Comparison of ENCODE assay signal across 7 mouse cellular contexts in the genomic region with DNA sequence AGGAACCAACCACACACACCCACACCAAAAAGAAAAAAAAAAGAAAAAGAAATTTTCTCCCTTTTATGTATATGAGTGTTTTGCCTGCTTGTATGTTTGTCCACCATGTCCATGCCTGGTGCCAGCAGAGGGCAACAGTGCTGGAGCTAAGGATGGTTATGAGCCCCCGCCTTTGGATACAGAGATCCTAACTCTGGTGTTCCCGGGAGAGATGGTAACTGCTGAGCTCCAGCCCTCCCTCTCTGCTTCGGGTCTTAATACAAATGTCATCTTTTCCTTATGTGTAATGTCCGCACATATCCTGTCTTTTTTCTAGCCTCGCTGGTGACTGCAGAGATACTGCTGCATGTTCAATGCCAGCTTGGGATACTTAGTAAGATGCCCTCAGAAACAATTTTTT. TPM values are rescaled to one million over a fixed set of nuclear protein-coding genes. Genes with fewer than 3 reads are reported as not detected.
A peak's percentile ranks its signal among the peaks of the same experiment; 100 is the strongest.
DNase-seq lines count a peak whose midpoint lies in the region; ATAC-seq and TF ChIP-seq lines count a peak whose summit lies in the region.

No protein-coding gene starts in this region.

- H3K9me3 ChIP-seq in lung, embryonic 16.5 days (ENCODE audit: control insufficient read depth, low read length), result no peaks in the 10 kb centered on the region
- H3K9me3 ChIP-seq in embryonic facial prominence, embryonic 11.5 days (replicated peaks; ENCODE audit: control insufficient read depth, low read length), result no peaks in the 10 kb centered on the region
- no peaks in the 10 kb centered on the region for H3K9me3 ChIP-seq in intestine, postnatal 0 days (ENCODE audit: control insufficient read depth)
- H3K9me3 ChIP-seq in stomach, embryonic 16.5 days (replicated peaks; ENCODE audit: control insufficient read depth, low read length), result no peaks in the 10 kb centered on the region

- 4% methylated on average over 5 of the region's 5 CpGs for WGBS in lung, embryonic 16.5 days
- WGBS in embryonic facial prominence, embryonic 11.5 days, result 8% methylated on average over 5 of the region's 5 CpGs
- 13% methylated on average over 5 of the region's 5 CpGs for WGBS in intestine, postnatal 0 days
- WGBS in stomach, embryonic 16.5 days, result 8% methylated on average over 5 of the region's 5 CpGs

- peak overlapping the region; percentile 47; the same call in 1 of the 2 replicates for H3K9ac ChIP-seq in lung, embryonic 16.5 days (ENCODE audit: low read length)
- peak overlapping the region; percentile 32; the same call in 1 of the 2 replicates for H3K9ac ChIP-seq in embryonic facial prominence, embryonic 11.5 days (replicated peaks; ENCODE audit: low read length)
- no peak overlapping the region for H3K9ac ChIP-seq in intestine, postnatal 0 days (ENCODE audit: low read depth, low read length)
- no peak overlapping the region for H3K9ac ChIP-seq in stomach, embryonic 16.5 days (ENCODE audit: low read length)

- peaks cover 23% of the 10 kb centered on the region for H3K4me1 ChIP-seq in lung, embryonic 16.5 days (replicated peaks; ENCODE audit: control insufficient read depth, insufficient read depth, low read length)
- H3K4me1 ChIP-seq in embryonic facial prominence, embryonic 11.5 days (ENCODE audit: control insufficient read depth, insufficient read depth, low read length), result peaks cover 6% of the 10 kb centered on the region; the same call in 1 of the 2 replicates
- H3K4me1 ChIP-seq in intestine, postnatal 0 days (replicated peaks; ENCODE audit: control insufficient read depth, insufficient read depth, low read length), result peaks cover 9% of the 10 kb centered on the region
- peaks cover 13% of the 10 kb centered on the region; the same call in 1 of the 2 replicates for H3K4me1 ChIP-seq in stomach, embryonic 16.5 days (ENCODE audit: control insufficient read depth, insufficient read depth, low read length)

- H3K4me3 ChIP-seq in lung, embryonic 16.5 days (ENCODE audit: low read length), result peak overlapping the region; percentile 60
- H3K4me3 ChIP-seq in embryonic facial prominence, embryonic 11.5 days (ENCODE audit: low read depth, low read length), result peak overlapping the region; percentile 48
- H3K4me3 ChIP-seq in intestine, postnatal 0 days (ENCODE audit: low read depth, low read length), result no peak overlapping the region
- H3K4me3 ChIP-seq in stomach, embryonic 16.5 days (replicated peaks; ENCODE audit: low read length), result peak overlapping the region; percentile 60; the same call in 1 of the 2 replicates

- ATAC-seq in lung, embryonic 16.5 days (ENCODE audit: low read depth), result no peak
- no peak for ATAC-seq in embryonic facial prominence, embryonic 11.5 days (replicated peaks; ENCODE audit: insufficient number of reproducible peaks, low FRiP score, low TSS enrichment, low read depth)
- no peak for ATAC-seq in intestine, postnatal 0 days
- ATAC-seq in stomach, embryonic 16.5 days (ENCODE audit: insufficient read depth, low FRiP score), result no peak

- no peaks in the 10 kb centered on the region for H3K36me3 ChIP-seq in lung, embryonic 16.5 days (ENCODE audit: control insufficient read depth, insufficient read depth, low read length)
- no peaks in the 10 kb centered on the region; the same call in 1 of the 2 replicates for H3K36me3 ChIP-seq in embryonic facial prominence, embryonic 11.5 days (replicated peaks; ENCODE audit: control insufficient read depth, insufficient read depth, low read depth, low read length)
- 0 out of 2 replicates have a peak, but pooled peaks cover under 1% of the 10 kb centered on the region for H3K36me3 ChIP-seq in intestine, postnatal 0 days (ENCODE audit: control insufficient read depth, insufficient read depth)
- H3K36me3 ChIP-seq in stomach, embryonic 16.5 days (ENCODE audit: control insufficient read depth, insufficient read depth, low read length), result no peaks in the 10 kb centered on the region

- TF ChIP-seq CTCF in intestine, postnatal 0 days (IDR thresholded peaks at IDR 0.05; ENCODE audit: low read depth), result peak; percentile 43

- peak overlapping the region; percentile 86 for H3K4me2 ChIP-seq in lung, embryonic 16.5 days (ENCODE audit: low read depth, low read length)
- H3K4me2 ChIP-seq in embryonic facial prominence, embryonic 11.5 days (ENCODE audit: low read depth, low read length), result peak overlapping the region; percentile 47
- H3K4me2 ChIP-seq in intestine, postnatal 0 days (replicated peaks; ENCODE audit: low read depth), result peak overlapping the region; percentile 81
- peak overlapping the region; percentile 87 for H3K4me2 ChIP-seq in stomach, embryonic 16.5 days (ENCODE audit: low read depth, low read length)

- H3K27me3 ChIP-seq in lung, embryonic 16.5 days (ENCODE audit: control insufficient read depth, insufficient read depth, low read depth, low read length), result peaks cover 18% of the 10 kb centered on the region
- H3K27me3 ChIP-seq in embryonic facial prominence, embryonic 11.5 days (ENCODE audit: control insufficient read depth, insufficient read depth, low read length), result peaks cover 11% of the 10 kb centered on the region
- H3K27me3 ChIP-seq in intestine, postnatal 0 days (replicated peaks; ENCODE audit: control insufficient read depth, insufficient read depth, low read length), result peaks cover 29% of the 10 kb centered on the region
- H3K27me3 ChIP-seq in stomach, embryonic 16.5 days (ENCODE audit: control insufficient read depth, insufficient read depth, low read length), result peaks cover 19% of the 10 kb centered on the region; the same call in 1 of the 2 replicates

- no peak for DNase-seq in lung, postnatal 14 days
- peak; percentile 38 for DNase-seq in embryonic facial prominence, embryonic 11.5 days (ENCODE audit: low spot score)
- DNase-seq in spleen, postnatal 10 days (ENCODE audit: low spot score in 2 of 2), result no peak
- no peak for DNase-seq in layer of hippocampus, adult 9-10 months (ENCODE audit: low spot score)

- H3K27ac ChIP-seq in lung, embryonic 16.5 days (ENCODE audit: low read length), result no peak overlapping the region
- no peak overlapping the region for H3K27ac ChIP-seq in embryonic facial prominence, embryonic 11.5 days (replicated peaks; ENCODE audit: low read depth, low read length)
- H3K27ac ChIP-seq in intestine, postnatal 0 days (ENCODE audit: low read depth, low read length), result no peak overlapping the region; the same call in 1 of the 2 replicates
- 0 out of 2 replicates have a peak overlapping the region, but pooled peaks have one; percentile 70 for H3K27ac ChIP-seq in stomach, embryonic 16.5 days (ENCODE audit: low read length)

RNA-seq across cellular contexts. Expression of gene Mypop, which starts 1.1 kb away (rescaled TPM):
- polyA plus RNA-seq in lung, embryonic 16.5 days (2015; fragmentation: Nextera tagmentation; extraction: Ambion mirVana), result 2.1 and 2.8 TPM in 2 replicates
- polyA plus RNA-seq in embryonic facial prominence, embryonic 11.5 days (2014; fragmentation: Nextera tagmentation; extraction: Ambion mirVana), result 4.3 and 5.3 TPM in 2 replicates
- polyA plus RNA-seq in intestine, postnatal 0 days (2015; fragmentation: Nextera tagmentation; extraction: Ambion mirVana), result 1.1 and 1.2 TPM in 2 replicates
- 1.6 and 2.3 TPM in 2 replicates for polyA plus RNA-seq in stomach, embryonic 16.5 days (2015; fragmentation: Nextera tagmentation; extraction: Ambion mirVana)

RNA-seq across cellular contexts. Expression of gene Nanos2, which starts 2.8 kb away (rescaled TPM):
- not detected in 2 replicates for polyA plus RNA-seq in lung, embryonic 16.5 days (2015; fragmentation: Nextera tagmentation; extraction: Ambion mirVana)
- polyA plus RNA-seq in embryonic facial prominence, embryonic 11.5 days (2014; fragmentation: Nextera tagmentation; extraction: Ambion mirVana), result not detected in 2 replicates
- polyA plus RNA-seq in intestine, postnatal 0 days (2015; fragmentation: Nextera tagmentation; extraction: Ambion mirVana), result not detected in 2 replicates
- not detected in 2 replicates for polyA plus RNA-seq in stomach, embryonic 16.5 days (2015; fragmentation: Nextera tagmentation; extraction: Ambion mirVana)

RNA-seq across cellular contexts. Expression of gene Irf2bp1, which starts 13.8 kb away (rescaled TPM):
- polyA plus RNA-seq in lung, embryonic 16.5 days (2015; fragmentation: Nextera tagmentation; extraction: Ambion mirVana), result 16.0 and 16.5 TPM in 2 replicates
- 27.9 and 28.3 TPM in 2 replicates for polyA plus RNA-seq in embryonic facial prominence, embryonic 11.5 days (2014; fragmentation: Nextera tagmentation; extraction: Ambion mirVana)
- polyA plus RNA-seq in intestine, postnatal 0 days (2015; fragmentation: Nextera tagmentation; extraction: Ambion mirVana), result 11.4 and 11.9 TPM in 2 replicates
- 10.7 and 14.3 TPM in 2 replicates for polyA plus RNA-seq in stomach, embryonic 16.5 days (2015; fragmentation: Nextera tagmentation; extraction: Ambion mirVana)

RNA-seq across cellular contexts. Expression of gene Foxa3, which starts 33.3 kb away (rescaled TPM):
- polyA plus RNA-seq in lung, embryonic 16.5 days (2015; fragmentation: Nextera tagmentation; extraction: Ambion mirVana), result 2.3 TPM in 2 replicates
- not detected in 2 replicates for polyA plus RNA-seq in embryonic facial prominence, embryonic 11.5 days (2014; fragmentation: Nextera tagmentation; extraction: Ambion mirVana)
- polyA plus RNA-seq in intestine, postnatal 0 days (2015; fragmentation: Nextera tagmentation; extraction: Ambion mirVana), result 11.8 and 12.4 TPM in 2 replicates
- 32.5 and 37.1 TPM in 2 replicates for polyA plus RNA-seq in stomach, embryonic 16.5 days (2015; fragmentation: Nextera tagmentation; extraction: Ambion mirVana)

RNA-seq across cellular contexts. Expression of gene Sympk, which starts 34.2 kb away (rescaled TPM):
- 27.4 and 27.5 TPM in 2 replicates for polyA plus RNA-seq in lung, embryonic 16.5 days (2015; fragmentation: Nextera tagmentation; extraction: Ambion mirVana)
- polyA plus RNA-seq in embryonic facial prominence, embryonic 11.5 days (2014; fragmentation: Nextera tagmentation; extraction: Ambion mirVana), result 34.8 and 36.3 TPM in 2 replicates
- polyA plus RNA-seq in intestine, postnatal 0 days (2015; fragmentation: Nextera tagmentation; extraction: Ambion mirVana), result 8.9 and 9.1 TPM in 2 replicates
- polyA plus RNA-seq in stomach, embryonic 16.5 days (2015; fragmentation: Nextera tagmentation; extraction: Ambion mirVana), result 20.2 and 22.5 TPM in 2 replicates

Comparison
In these comparisons a context has a peak if more than half of its experiments do, and no peak if none do; other contexts are left out.
1. H3K9ac ChIP-seq: peak in lung, embryonic 16.5 days (single experiment) and embryonic facial prominence, embryonic 11.5 days (single experiment); none in intestine, postnatal 0 days (single experiment) and stomach, embryonic 16.5 days (single experiment).
2. Peak in every context shown above with its lines, with median percentiles within 50 percentile points of each other: H3K4me2 ChIP-seq.